Mouse (Mus musculus) midbrain, embryonic 12.5 days (tissue): ENCODE results near the gene Phactr3. TPM values are rescaled to one million over a fixed set of nuclear protein-coding genes. Genes with fewer than 3 reads are reported as not detected.
A peak's percentile ranks its signal among the peaks of the same experiment; 100 is the strongest.
"Not testable (repeated sequence)": the region's sequence is repeated elsewhere in the genome, so short reads cannot be mapped to it uniquely, and the experiment has no call there.

Source experiments
- ATAC-seq: fragments of 200-750 bp; cut with Nextera tagmentation; 2 replicates; pipeline ENCODE4 v1.8.0; 2017; ENCODE audit warnings: low read depth, moderate TSS enrichment, moderate library complexity; ENCODE audit not compliant: low FRiP score
- H3K27ac ChIP-seq: fragments of 300-500 bp; sonication (generic); replicated peaks from 2 replicates; pipeline ENCODE4 v1.5.1; 2016; ENCODE audit warnings: mild to moderate bottlenecking
- H3K27me3 ChIP-seq: fragments of 300-500 bp; sonication (generic); 2 replicates; pipeline ENCODE4 v1.6.1; 2016; ENCODE audit warnings: mild to moderate bottlenecking
- H3K36me3 ChIP-seq: fragments of 300-500 bp; sonication (generic); 2 replicates; pipeline ENCODE4 v1.6.1; 2016
- H3K4me1 ChIP-seq: fragments of 300-500 bp; sonication (generic); 2 replicates; pipeline ENCODE4 v1.6.1; 2016
- H3K4me2 ChIP-seq: fragments of 300-500 bp; sonication (generic); replicated peaks from 2 replicates; pipeline ENCODE4 v1.6.1; 2016; ENCODE audit warnings: mild to moderate bottlenecking, moderate library complexity
- H3K4me3 ChIP-seq: fragments of 300-500 bp; sonication (generic); 2 replicates; pipeline ENCODE4 v1.5.1; 2016; ENCODE audit warnings: mild to moderate bottlenecking
- H3K9ac ChIP-seq: fragments of 300-500 bp; sonication (generic); replicated peaks from 2 replicates; pipeline ENCODE4 v1.6.1; 2016; ENCODE audit warnings: mild to moderate bottlenecking, moderate library complexity
- H3K9me3 ChIP-seq: fragments of 300-500 bp; sonication (generic); 2 replicates; pipeline ENCODE4 v1.6.1; 2016; ENCODE audit warnings: mild to moderate bottlenecking
- WGBS: fragments of 180-500 bp; shearing (Covaris S2); methylation state at CpG from one replicate; pipeline ENCODE4 v1.1.7; 2016; 5-methylcytosine and 5-hydroxymethylcytosine counted together
- polyA plus RNA-seq: library from polyadenylated mRNA; unstranded; fragments of >200 nt; fragmentation: Nextera tagmentation; extraction: Ambion mirVana; gene quantifications from 2 replicates; pipeline ENCODE4 v1.2.1, GENCODE M21; 2016

The Phactr3 gene
- 19.1 and 20.0 TPM in 2 replicates for polyA plus RNA-seq

DNA sequence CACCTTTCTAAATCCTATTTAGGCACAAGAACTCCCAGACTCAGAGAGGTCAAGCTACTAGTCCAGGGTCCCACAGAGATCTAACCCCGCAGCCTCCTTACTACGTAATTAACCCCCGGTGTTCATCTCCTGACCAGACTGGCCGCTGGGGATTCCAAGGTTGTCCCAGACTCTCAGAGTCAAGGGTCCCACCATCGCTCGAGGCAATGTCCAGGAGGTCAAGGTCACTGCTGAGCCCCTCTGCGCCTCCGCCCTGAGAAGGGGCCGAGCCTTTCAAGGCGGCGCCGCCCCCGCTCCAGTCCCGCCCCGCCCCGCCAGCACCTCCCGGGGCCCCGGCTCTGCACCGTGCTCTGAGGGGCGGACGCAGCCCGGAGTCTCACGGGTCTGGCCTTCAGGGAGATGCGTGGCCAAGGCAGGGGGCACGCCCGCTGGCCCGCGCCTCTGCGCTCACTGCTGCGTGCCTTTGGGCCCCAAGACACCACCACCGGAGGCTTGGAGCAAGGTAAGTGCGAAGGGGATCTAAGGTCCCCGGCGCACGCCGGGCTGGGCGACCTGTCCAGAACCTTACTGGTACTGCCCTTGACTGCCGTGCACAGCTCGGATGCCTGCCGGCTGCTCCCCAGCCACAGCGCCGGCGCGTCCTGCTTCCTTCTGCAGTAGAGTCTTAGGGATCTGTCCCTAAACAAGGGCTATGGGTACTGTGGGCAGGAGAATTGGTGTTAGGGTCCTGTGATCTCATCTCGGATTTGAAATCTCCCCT is at the start of gene Phactr3:
Gene Phactr3 (plus strand): TSS at position 175 of the 760 bp plus-strand sequence.
- peaks cover 10% of the 10 kb centered on the region for H3K4me1 ChIP-seq
- no peaks in the 10 kb centered on the region for H3K36me3 ChIP-seq
- H3K9me3 ChIP-seq = no peaks in the 10 kb centered on the region
- H3K27ac ChIP-seq = no peak within 1 kb of the TSS
- peak within 1 kb of the TSS; percentile 48 for H3K4me3 ChIP-seq
- peak within 1 kb of the TSS; percentile 47 for H3K9ac ChIP-seq
- H3K27me3 ChIP-seq = peaks cover 39% of the 10 kb centered on the region
- peak within 1 kb of the TSS; percentile 96 for H3K4me2 ChIP-seq
- WGBS = 1% methylated on average over 40 of the region's 45 CpGs
- peak; percentile 53 for ATAC-seq

DNA sequence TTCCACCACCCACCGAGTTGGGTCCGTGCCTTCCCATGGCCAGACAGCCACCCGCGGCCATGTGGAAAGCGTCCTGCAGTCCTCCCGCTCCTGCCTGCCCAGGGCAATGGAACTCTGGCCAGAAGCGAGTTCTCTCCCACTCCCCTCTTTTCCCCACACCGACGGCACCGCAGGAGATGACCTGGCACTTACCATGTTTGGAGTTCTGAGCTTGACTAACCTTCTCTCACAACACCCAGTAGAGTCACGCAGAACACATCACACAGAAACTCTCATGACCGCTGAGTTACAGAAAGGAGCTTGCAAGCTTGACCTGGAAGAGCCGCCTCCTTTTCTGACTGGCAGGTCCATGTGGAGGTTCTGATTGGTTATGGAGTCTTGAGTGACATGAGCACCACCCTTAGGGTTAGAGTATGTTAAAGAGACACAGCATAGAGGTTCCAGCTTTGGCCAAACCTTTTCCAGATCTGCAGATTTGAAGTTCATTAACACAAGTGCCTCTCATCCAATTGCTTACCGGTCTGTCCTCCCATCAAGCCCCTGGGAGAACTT is 40.5 kb upstream of the Phactr3 start, which contains the start of gene Zfp931:
Gene Zfp931 (minus strand): TSS at position 311 of the 552 bp plus-strand sequence.
- not testable (repeated sequence) for H3K4me1 ChIP-seq, H3K27me3 ChIP-seq, H3K36me3 ChIP-seq, ATAC-seq, H3K9me3 ChIP-seq, H3K27ac ChIP-seq
- H3K4me2 ChIP-seq = peak within 1 kb of the TSS; percentile 54
- H3K4me3 ChIP-seq = peak within 1 kb of the TSS; percentile 47
- WGBS = 2% methylated on average over 9 of the region's 14 CpGs
- H3K9ac ChIP-seq = 0 out of 2 replicates have a peak within 1 kb of the TSS, but pooled peaks have one; percentile 15

DNA sequence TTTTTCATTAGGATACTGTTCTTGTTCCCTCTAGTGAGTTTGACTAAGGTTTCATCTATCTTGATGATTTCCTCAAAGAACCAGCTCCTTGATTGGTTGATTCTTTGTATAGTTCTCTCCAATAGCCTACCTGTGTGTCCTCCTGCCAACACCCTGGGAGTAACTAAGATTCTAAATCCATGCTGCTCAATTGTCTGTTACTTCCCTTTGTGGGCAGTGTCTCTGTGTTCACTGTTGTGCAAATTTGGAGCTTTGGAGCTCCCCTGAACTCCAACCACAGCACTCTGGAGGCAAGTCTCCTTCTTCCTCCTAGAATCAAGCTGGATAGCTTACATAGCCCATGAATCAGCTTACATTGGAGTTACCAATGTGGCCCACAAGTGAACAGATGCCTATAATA is 29.2 kb upstream of the Phactr3 start:
- Histone ChIP-seq H3K9ac (no peak overlapping the region), H3K4me3 (no peak overlapping the region), H3K27ac (no peak overlapping the region), H3K36me3 (no peaks in the 10 kb centered on the region), H3K27me3 (no peaks in the 10 kb centered on the region), H3K4me2 (no peak overlapping the region), H3K9me3 (no peaks in the 10 kb centered on the region), H3K4me1 (no peaks in the 10 kb centered on the region)
- ATAC-seq = no peak

DNA sequence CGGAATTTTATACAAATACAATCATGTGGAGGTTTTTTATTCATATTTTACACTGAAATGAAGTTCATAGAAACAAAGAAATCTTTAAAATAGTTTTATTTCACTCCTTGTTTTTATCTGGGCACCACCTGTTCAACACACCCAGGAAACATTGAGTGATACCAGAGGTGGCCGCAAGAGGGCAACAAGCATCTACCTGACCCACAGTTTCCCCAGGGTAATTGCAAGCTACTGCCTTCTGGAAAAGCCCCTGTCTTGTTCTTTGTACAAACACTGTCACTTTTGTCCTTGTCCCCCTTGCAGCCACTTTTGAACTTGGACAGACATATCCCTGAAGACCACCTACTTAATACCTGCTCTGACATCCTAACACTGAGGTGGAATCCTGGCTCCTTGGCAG is 20.8 kb upstream of the Phactr3 start:
- Histone ChIP-seq H3K36me3 (no peaks in the 10 kb centered on the region), H3K4me3 (no peak overlapping the region), H3K4me1 (no peaks in the 10 kb centered on the region), H3K4me2 (no peak overlapping the region), H3K27me3 (no peaks in the 10 kb centered on the region), H3K27ac (no peak overlapping the region), H3K9ac (no peak overlapping the region), H3K9me3 (no peaks in the 10 kb centered on the region)
- no peak for ATAC-seq
- 3% methylated on average over 2 of the region's 2 CpGs for WGBS

DNA sequence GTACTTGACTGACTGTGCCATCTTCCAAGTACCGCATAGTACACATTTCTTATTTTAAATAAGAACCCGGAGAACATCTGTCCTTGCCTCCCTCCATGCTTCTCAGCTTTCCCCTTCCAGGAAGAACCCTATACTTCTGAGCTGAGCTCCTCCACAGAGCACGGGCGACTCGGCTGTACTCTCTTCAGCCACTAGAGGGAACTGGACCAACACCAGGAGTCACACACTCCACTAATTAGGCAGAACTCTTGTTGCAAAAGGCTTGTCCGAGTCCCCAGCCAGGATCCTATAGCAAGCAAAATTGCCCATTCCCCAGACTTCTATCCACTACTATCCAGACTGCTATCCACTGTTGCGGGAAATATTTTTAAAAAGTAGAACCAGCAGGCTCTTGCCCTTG is 16.8 kb upstream of the Phactr3 start:
- ATAC-seq = peak; percentile 78
- Histone ChIP-seq H3K9me3 (no peaks in the 10 kb centered on the region), H3K36me3 (no peaks in the 10 kb centered on the region), H3K27ac (no peak overlapping the region), H3K4me2 (no peak overlapping the region), H3K4me1 (no peaks in the 10 kb centered on the region), H3K9ac (no peak overlapping the region), H3K27me3 (no peaks in the 10 kb centered on the region), H3K4me3 (no peak overlapping the region)
- 13% methylated on average over 7 of the region's 7 CpGs for WGBS

DNA sequence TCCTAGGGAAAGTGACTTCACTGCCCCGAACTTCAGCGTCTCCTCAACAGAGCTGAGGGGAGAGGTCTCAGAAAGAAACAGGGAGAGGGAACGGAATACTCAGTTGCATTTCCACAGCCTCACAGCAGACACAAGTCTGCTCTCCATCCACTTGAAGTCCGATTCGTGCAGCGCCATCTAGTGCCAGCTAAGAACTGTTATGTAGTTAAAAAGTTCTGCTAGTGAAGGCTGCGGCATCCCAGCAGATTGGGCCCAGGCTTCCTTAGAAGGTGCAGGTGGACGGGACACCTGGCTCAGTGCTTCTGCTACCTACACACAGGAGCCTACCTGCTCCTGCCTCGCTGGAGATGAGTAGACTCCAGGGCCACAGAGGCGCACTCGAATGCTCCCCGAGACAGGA is 829 bp upstream of the Phactr3 start:
- Histone ChIP-seq H3K4me1 (peaks cover 10% of the 10 kb centered on the region), H3K27ac (no peak overlapping the region), H3K9ac (no peak overlapping the region), H3K9me3 (no peaks in the 10 kb centered on the region), H3K36me3 (no peaks in the 10 kb centered on the region), H3K4me2 (no peak overlapping the region), H3K4me3 (no peak overlapping the region), H3K27me3 (peaks cover 39% of the 10 kb centered on the region)
- no peak for ATAC-seq
- 19% methylated on average over 12 of the region's 12 CpGs for WGBS

DNA sequence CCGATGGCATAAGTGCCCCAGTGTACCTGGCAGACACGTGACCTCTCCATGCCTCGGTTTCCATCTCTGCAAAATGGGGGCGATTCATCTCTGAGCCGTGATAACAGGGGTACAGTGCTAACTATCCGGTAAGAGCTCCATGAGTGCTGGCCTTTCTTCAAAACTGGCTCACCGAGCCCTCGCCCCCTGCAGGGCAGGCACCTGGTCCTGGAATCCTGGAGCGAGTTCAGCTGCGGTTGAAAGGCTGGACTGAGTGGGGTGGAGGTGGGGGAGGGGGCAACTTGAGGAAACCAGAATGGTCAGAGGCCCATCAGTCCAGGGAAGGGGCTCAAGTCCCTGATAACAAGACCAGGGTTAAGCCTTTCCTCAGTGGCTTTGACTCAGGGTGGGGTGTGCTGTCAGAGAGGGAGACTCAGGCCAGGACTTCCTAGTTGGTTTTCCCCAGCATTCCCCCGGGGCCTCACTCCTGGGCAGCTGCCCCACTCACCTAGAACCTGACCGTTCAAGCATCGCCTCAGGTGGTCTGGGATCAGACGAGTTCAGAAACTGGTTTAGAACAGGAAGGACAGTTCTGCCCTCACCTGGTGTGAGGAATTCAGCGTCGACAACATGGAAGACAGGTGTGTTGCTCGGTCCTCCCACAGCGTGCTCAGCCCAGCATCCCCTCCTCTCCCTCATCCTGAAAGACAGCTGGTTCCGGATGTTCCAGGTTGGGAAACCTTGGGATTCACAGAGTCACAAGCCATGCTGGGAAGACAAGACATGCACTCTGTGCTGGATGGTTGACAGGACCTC is 983 bp downstream of the Phactr3 start:
- H3K9me3 ChIP-seq = no peaks in the 10 kb centered on the region
- H3K9ac ChIP-seq = 0 out of 2 replicates have a peak overlapping the region, but pooled peaks have one; percentile 47
- peak overlapping the region; percentile 48 for H3K4me3 ChIP-seq
- H3K27me3 ChIP-seq = peaks cover 39% of the 10 kb centered on the region
- no peaks in the 10 kb centered on the region for H3K36me3 ChIP-seq
- peak overlapping the region; percentile 96 for H3K4me2 ChIP-seq
- WGBS = 21% methylated on average over 19 of the region's 19 CpGs
- H3K4me1 ChIP-seq = peaks cover 10% of the 10 kb centered on the region
- peak; percentile 27 for ATAC-seq
- no peak overlapping the region for H3K27ac ChIP-seq

DNA sequence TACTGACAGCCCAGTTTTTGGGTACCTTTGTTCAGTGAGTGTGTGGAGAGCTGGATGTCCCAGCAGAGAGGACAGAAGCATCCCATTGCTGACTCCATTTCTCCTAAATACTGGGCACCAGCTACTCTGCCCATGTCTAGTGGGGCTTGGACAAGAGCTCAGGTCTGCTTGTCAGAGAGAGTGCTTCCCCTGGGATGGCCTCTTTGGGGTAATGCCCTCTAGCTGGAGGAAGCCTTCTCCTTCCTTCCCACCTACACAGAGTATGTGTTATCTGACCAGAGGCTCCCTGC is 1.5 kb downstream of the Phactr3 start:
- no peaks in the 10 kb centered on the region for H3K36me3 ChIP-seq
- peaks cover 39% of the 10 kb centered on the region for H3K27me3 ChIP-seq
- H3K4me3 ChIP-seq = no peak overlapping the region
- no peak overlapping the region for H3K9ac ChIP-seq
- H3K9me3 ChIP-seq = no peaks in the 10 kb centered on the region
- H3K4me2 ChIP-seq = no peak overlapping the region
- H3K4me1 ChIP-seq = peaks cover 10% of the 10 kb centered on the region
- no peak overlapping the region for H3K27ac ChIP-seq
- ATAC-seq = no peak

DNA sequence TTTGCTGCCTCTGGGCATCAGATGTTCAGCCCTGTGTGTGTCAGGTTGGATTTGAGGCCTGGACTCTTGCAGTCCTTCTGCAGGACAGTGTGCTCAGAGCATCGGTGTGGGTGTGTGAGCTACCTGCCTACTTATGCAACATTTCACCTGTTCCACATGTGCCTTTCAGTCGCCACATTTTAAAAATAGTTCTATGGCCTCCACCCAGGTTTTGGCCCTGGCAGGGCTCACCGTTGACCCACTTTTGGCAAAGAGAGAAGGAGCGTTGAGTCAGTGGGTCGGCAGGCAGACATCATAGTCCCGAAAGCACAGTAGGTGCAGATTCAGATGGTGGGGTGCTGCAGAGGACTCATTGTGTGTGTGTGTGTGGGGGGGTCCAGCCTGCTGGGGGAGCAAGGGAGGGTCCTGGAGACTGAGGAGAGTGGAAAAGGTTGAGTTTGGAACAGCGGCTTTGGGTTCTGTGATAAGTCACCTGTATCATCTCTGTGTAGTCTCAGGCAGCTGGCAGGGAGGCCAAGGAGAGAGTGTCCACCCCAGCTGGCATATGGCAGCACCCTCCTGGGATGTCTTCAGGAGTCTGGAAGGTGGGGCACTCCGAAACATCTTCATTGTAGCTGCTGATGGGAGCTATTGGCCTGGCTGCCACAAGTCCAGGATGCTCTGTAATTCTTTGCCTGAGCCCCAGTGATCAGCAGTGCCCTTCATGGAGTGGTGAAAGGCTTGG is 2.0 kb downstream of the Phactr3 start:
- WGBS = 91% methylated on average over 8 of the region's 8 CpGs
- no peak for ATAC-seq

DNA sequence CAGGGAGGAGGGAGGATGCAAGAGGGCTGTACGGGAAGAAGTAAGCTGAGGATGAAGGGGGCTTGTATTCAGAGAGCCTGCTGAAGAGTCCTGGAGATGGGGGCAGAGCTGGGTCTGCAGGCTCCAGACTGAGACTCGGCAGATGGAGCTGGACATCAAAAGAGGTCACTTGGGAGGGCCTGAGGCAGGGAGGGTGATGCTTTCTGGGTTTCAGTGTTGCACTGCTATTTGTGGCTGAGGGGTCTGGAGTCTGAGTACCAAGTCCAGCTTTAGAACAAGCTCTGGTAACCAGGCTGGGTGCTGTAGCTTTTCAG is 2.6 kb downstream of the Phactr3 start:
- no peaks in the 10 kb centered on the region for H3K9me3 ChIP-seq
- no peak overlapping the region for H3K4me2 ChIP-seq
- H3K27ac ChIP-seq = no peak overlapping the region
- no peaks in the 10 kb centered on the region for H3K36me3 ChIP-seq
- peaks cover 10% of the 10 kb centered on the region for H3K4me1 ChIP-seq
- 35% methylated on average over 2 of the region's 2 CpGs for WGBS
- no peak for ATAC-seq
- H3K9ac ChIP-seq = no peak overlapping the region
- H3K27me3 ChIP-seq = peaks cover 39% of the 10 kb centered on the region
- H3K4me3 ChIP-seq = no peak overlapping the region

More for the DNA sequence above, 2.0 kb downstream of the Phactr3 start:
- Histone ChIP-seq H3K36me3 (no peaks in the 10 kb centered on the region), H3K4me1 (peaks cover 10% of the 10 kb centered on the region), H3K9ac (no peak overlapping the region), H3K4me2 (no peak overlapping the region), H3K4me3 (no peak overlapping the region), H3K9me3 (no peaks in the 10 kb centered on the region), H3K27ac (no peak overlapping the region), H3K27me3 (peaks cover 39% of the 10 kb centered on the region)

DNA sequence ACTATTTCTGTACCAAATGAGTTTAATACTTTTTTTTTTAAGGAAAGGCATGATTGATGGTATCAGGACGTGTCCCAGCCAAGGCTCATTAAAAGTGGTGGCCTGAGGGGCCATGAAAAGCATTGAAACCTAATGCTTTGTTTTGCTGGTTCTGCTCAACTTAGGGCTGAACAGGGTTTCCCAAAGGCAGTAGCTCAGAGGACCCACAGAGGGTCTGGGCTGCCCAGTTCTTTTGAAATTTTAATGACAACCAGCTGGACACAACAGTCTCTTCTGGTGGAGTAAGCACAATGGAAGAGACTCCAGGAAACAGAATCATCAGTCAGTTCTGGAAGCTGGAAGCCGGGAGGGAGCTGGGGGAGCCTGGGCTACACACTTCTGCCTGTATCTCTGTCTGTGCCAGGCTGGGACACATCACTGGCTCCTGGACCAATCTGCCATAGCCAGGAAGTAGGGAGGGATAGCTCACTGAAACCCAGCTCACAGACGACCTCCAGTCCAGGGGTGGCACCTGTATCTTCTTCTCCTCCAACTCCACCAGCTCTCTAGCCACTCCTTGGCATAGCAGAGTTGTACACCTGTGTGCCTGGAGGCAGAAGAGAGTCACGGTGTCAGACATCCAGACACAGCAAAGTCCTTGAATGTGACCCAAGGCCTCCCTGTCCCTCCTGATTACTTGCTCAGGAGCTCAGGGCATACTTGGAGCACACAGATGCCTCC is 3.3 kb downstream of the Phactr3 start:
- H3K4me1 ChIP-seq = peaks cover 10% of the 10 kb centered on the region
- no peak overlapping the region for H3K4me2 ChIP-seq
- 41% methylated on average over 4 of the region's 4 CpGs for WGBS
- peaks cover 39% of the 10 kb centered on the region for H3K27me3 ChIP-seq
- H3K9ac ChIP-seq = no peak overlapping the region
- no peak for ATAC-seq
- no peaks in the 10 kb centered on the region for H3K36me3 ChIP-seq
- no peaks in the 10 kb centered on the region for H3K9me3 ChIP-seq
- H3K27ac ChIP-seq = no peak overlapping the region
- H3K4me3 ChIP-seq = no peak overlapping the region
